Mouse (Mus musculus) cerebellum, adult 2 months (tissue): Measurements from ENCODE around the gene F830045P16Rik. TPM values are rescaled to one million over a fixed set of nuclear protein-coding genes. Genes with fewer than 3 reads are reported as not detected.

Experiments
- DNase-seq, 2 experiments: peaks; one replicate each; pipeline ENCODE4 v3.0.0; 2021
- H3K27ac ChIP-seq: fragments of 200-500 bp; 2 replicates; pipeline ENCODE4 v1.5.1; 2012; ENCODE audit warnings: low read length, control low read depth, inconsistent platforms; ENCODE audit not compliant: insufficient read depth
- H3K27me3 ChIP-seq: fragments of 200-500 bp; 2 replicates; pipeline ENCODE4 v1.6.1; 2012; ENCODE audit warnings: inconsistent platforms, mild to moderate bottlenecking, low read length, moderate library complexity; ENCODE audit not compliant: control insufficient read depth, insufficient read depth
- H3K4me1 ChIP-seq: fragments of 200-500 bp; 2 replicates; pipeline ENCODE4 v1.6.1; 2011; ENCODE audit warnings: low read length; ENCODE audit not compliant: control insufficient read depth, insufficient read depth
- H3K4me3 ChIP-seq: fragments of 200-500 bp; replicated peaks from 2 replicates; pipeline ENCODE3; 2011; ENCODE audit warnings: mild to moderate bottlenecking, low read depth, low read length, control low read depth; ENCODE audit not compliant: insufficient read depth
- CTCF ChIP-seq: fragments of 200-500 bp; IDR thresholded peaks from 2 replicates; pipeline ENCODE4 v1.5.1; 2011; ENCODE audit warnings: low read depth, mild to moderate bottlenecking, control low read depth, low read length, moderate library complexity, borderline replicate concordance; ENCODE audit not compliant: insufficient read depth
- POLR2A ChIP-seq: fragments of 200-500 bp; IDR thresholded peaks from 2 replicates; pipeline ENCODE4 v1.6.1; 2011; ENCODE audit warnings: low read length, control low read depth, borderline replicate concordance; ENCODE audit not compliant: insufficient read depth
- WGBS: fragments of 180-500 bp; shearing (Covaris S2); methylation state at CpG from one replicate; pipeline ENCODE4 v1.1.7; 2018; 5-methylcytosine and 5-hydroxymethylcytosine counted together
- polyA plus RNA-seq: library from polyadenylated mRNA; depleted of rRNA; stranded (reverse); fragments of >200 nt; gene quantifications from 2 replicates; pipeline ENCODE4 v1.2.3, GENCODE M21; 2012

F830045P16Rik gene
- polyA plus RNA-seq, 1 experiment = 0.15 TPM

DNA sequence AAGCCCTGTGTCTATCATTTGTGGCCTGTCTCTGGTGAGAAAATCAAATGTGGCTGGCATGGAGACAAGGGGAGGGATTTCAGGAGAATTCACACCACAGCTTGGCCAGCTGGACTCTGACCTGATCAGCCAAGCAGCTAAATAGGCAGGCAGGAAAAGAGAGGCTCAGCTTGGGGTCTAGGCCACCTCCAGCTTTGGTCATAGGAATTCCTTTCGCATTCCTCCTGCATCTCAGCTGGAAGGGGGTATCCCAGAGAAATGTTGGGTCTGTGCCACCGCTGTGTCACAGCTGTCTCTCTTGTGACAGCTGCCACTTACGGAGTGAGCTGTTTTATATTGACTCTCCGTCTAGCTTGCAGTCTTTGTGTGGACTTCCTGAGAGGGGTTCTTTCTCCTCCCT, 8.0 kb upstream of the F830045P16Rik start:
- 4% methylated on average over 4 of the region's 4 CpGs for WGBS
- Histone ChIP-seq H3K27ac (peak overlapping the region; percentile 93), H3K4me3 (no peak overlapping the region), H3K4me1 (peaks cover 44% of the 10 kb centered on the region), H3K27me3 (no peaks in the 10 kb centered on the region)
- peak; percentile 87 to 97 for DNase-seq
- TF ChIP-seq CTCF (no peak), POLR2A (no peak)

GRCm38 (mm10) chr2:129540036-129540435, 3.6 kb upstream of the F830045P16Rik start:
- Histone ChIP-seq H3K4me3 (no peak overlapping the region), H3K27me3 (no peaks in the 10 kb centered on the region), H3K4me1 (peaks cover 58% of the 10 kb centered on the region), H3K27ac (no peak overlapping the region)
- TF ChIP-seq POLR2A = no peak
- no peak for TF ChIP-seq CTCF
- WGBS = 80% methylated on average over 3 of the region's 3 CpGs
- peak in 1 of 2 experiments; percentile 18 for DNase-seq

DNA sequence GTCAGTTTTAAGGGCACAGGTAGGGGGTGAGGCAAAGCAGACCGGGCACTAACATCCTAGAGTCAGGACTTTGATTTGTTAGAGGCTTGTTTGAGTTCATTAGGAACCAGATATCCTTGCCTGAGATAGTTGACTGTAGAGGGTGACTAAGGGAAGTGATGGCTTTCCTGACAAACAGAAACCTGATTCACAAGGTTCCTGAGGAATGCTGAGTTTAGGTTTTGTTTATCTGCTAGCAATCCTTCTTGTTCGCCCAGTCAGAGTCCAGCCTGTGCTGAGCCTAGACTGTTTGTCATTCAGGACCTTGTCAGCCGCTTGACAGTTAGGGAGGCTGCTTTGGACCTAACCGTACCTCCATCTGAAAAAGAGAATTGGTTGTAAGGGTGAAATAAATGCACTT, 2.8 kb upstream of the F830045P16Rik start:
- Histone ChIP-seq H3K4me3 (no peak overlapping the region), H3K27me3 (no peaks in the 10 kb centered on the region), H3K4me1 (peaks cover 53% of the 10 kb centered on the region), H3K27ac (no peak overlapping the region)
- WGBS = 88% methylated on average over 4 of the region's 4 CpGs
- TF ChIP-seq CTCF (no peak), POLR2A (no peak)
- DNase-seq = peak in 1 of 2 experiments; percentile 11

DNA sequence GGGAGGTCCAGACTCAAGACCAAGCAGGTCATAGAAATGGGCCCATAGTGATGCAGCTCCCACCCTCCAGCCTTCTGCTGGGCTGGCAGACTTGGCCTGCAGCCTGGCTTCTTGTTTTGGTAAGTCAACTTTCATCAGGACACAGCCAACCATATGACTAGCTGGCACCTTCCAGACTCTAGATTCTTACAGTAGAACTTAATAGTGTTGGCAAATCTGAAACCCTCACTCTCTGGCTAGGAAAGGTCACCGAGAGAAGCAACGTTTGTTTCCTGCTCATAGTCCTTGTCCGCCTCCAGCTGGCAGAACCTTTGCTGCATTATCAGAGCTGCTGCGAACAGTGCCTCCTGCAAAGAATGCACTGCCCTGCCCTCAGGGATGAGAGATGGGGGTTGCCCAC, 1.5 kb upstream of the F830045P16Rik start:
- no peaks in the 10 kb centered on the region for H3K27me3 ChIP-seq
- peak; percentile 46 to 57 for DNase-seq
- H3K27ac ChIP-seq = no peak overlapping the region
- TF ChIP-seq CTCF (no peak), POLR2A (no peak)
- no peak overlapping the region for H3K4me3 ChIP-seq
- H3K4me1 ChIP-seq = peaks cover 41% of the 10 kb centered on the region
- WGBS = 32% methylated on average over 4 of the region's 4 CpGs

- Histone ChIP-seq H3K27me3 (no peaks in the 10 kb centered on the region), H3K27ac (no peak overlapping the region), H3K4me1 (peaks cover 38% of the 10 kb centered on the region), H3K4me3 (no peak overlapping the region)
- TF ChIP-seq CTCF (no peak), POLR2A (no peak)
- WGBS = 31% methylated on average over 7 of the region's 7 CpGs
- DNase-seq = peak in 1 of 2 experiments; percentile 35
Measured at GRCm38 (mm10) chr2:129537360-129537759, 958 bp upstream of the F830045P16Rik start.

- no peak for TF ChIP-seq CTCF
- no peak for TF ChIP-seq POLR2A
- Histone ChIP-seq H3K27me3 (no peaks in the 10 kb centered on the region), H3K4me3 (no peak overlapping the region), H3K4me1 (peaks cover 37% of the 10 kb centered on the region), H3K27ac (no peak overlapping the region)
- 73% methylated on average over 1 of the region's 1 CpGs for WGBS
- no peak for DNase-seq
Measured at GRCm38 (mm10) chr2:129536926-129537325, 524 bp upstream of the F830045P16Rik start.

DNA sequence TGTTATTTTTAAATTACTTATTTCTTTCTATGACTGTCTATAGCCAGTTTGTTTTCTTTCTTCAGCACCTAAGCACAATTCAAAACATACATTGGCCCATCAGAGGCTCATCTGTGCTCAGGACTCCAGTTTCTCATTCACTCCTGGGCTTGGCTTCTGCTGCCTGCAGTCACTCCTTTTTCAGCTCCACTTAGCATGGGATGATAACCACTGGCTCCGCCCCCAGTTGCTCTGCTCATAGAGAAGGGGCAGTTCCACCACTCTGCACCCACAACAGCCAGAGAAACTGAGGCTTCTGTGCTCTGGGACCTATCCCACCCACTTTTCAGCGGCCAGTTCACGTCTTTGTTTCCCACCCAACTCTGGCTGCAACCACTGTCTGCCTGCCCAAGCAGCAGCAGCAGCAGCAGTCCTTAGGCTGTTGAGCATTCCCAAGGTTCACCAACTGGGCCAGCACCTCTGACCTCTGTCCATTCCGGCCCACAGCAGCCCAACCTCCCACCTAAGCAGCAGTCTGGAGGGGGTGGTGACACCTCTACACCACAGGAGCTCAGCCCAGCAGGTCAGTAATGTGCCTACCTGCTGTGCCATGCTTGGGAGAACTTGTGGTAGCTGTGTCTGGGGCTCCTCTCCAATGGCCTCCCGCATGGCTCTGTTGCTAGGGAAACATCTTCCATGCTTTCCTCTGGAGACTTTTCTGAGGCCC, 1.4 kb downstream of the F830045P16Rik start:
- Histone ChIP-seq H3K27me3 (no peaks in the 10 kb centered on the region), H3K27ac (no peak overlapping the region), H3K4me1 (peaks cover 41% of the 10 kb centered on the region), H3K4me3 (no peak overlapping the region)
- TF ChIP-seq POLR2A = no peak
- no peak for TF ChIP-seq CTCF
- WGBS = 78% methylated on average over 5 of the region's 5 CpGs
- peak in 1 of 2 experiments; percentile 10 for DNase-seq

- Histone ChIP-seq H3K27me3 (no peaks in the 10 kb centered on the region), H3K4me1 (peaks cover 39% of the 10 kb centered on the region), H3K27ac (no peak overlapping the region), H3K4me3 (no peak overlapping the region)
- TF ChIP-seq POLR2A (no peak), CTCF (no peak)
- peak; percentile 1 to 16 for DNase-seq
- WGBS = 83% methylated on average over 2 of the region's 2 CpGs
Measured at GRCm38 (mm10) chr2:129531890-129532289, 4.5 kb downstream of the F830045P16Rik start.
